Mouse (Mus musculus) limb, embryonic 11.5 days (tissue): ENCODE results near the gene Krtap5-3. TPM values are rescaled to one million over a fixed set of nuclear protein-coding genes. Genes with fewer than 3 reads are reported as not detected.
"Not testable (repeated sequence)": the region's sequence is repeated elsewhere in the genome, so short reads cannot be mapped to it uniquely, and the experiment has no call there.

ENCODE experiments used
- ATAC-seq: fragments of 200-750 bp; cut with Nextera tagmentation; 2 replicates; pipeline ENCODE4 v1.8.0; 2017; ENCODE audit warnings: low read depth; ENCODE audit not compliant: insufficient number of reproducible peaks, low FRiP score, low TSS enrichment
- DNase-seq: peaks from one replicate; pipeline ENCODE4 v3.0.0-alpha.2; 2015; ENCODE audit warnings: low spot score
- H3K27ac ChIP-seq: fragments of 300-500 bp; sonication (generic); replicated peaks from 2 replicates; pipeline ENCODE4 v1.5.1; 2014; ENCODE audit warnings: low read depth, mild to moderate bottlenecking, low read length
- H3K27me3 ChIP-seq: fragments of 300-500 bp; sonication (generic); 2 replicates; pipeline ENCODE4 v1.6.1; 2014; ENCODE audit warnings: mild to moderate bottlenecking, low read length, mixed read lengths; ENCODE audit not compliant: control insufficient read depth, insufficient read depth
- H3K36me3 ChIP-seq: fragments of 300-500 bp; sonication (generic); 2 replicates; pipeline ENCODE4 v1.6.1; 2014; ENCODE audit warnings: mild to moderate bottlenecking, low read length, moderate library complexity, mixed read lengths; ENCODE audit not compliant: control insufficient read depth, insufficient read depth
- H3K4me1 ChIP-seq: fragments of 300-500 bp; sonication (generic); 2 replicates; pipeline ENCODE4 v1.6.1; 2014; ENCODE audit warnings: low read length, mixed read lengths; ENCODE audit not compliant: control insufficient read depth, insufficient read depth
- H3K4me2 ChIP-seq: fragments of 300-500 bp; sonication (generic); 2 replicates; pipeline ENCODE4 v1.6.1; 2014; ENCODE audit warnings: low read depth, mild to moderate bottlenecking, moderate library complexity; ENCODE audit not compliant: severe bottlenecking
- H3K4me3 ChIP-seq: fragments of 300-500 bp; sonication (generic); 2 replicates; pipeline ENCODE4 v1.5.1; 2014; ENCODE audit warnings: low read depth, low read length
- H3K9ac ChIP-seq: fragments of 300-500 bp; sonication (generic); 2 replicates; pipeline ENCODE4 v1.6.1; 2014; ENCODE audit warnings: mild to moderate bottlenecking, low read length
- H3K9me3 ChIP-seq: fragments of 300-500 bp; sonication (generic); 2 replicates; pipeline ENCODE4 v1.6.1; 2016; ENCODE audit warnings: low read length; ENCODE audit not compliant: control insufficient read depth
- WGBS: fragments of 180-500 bp; shearing (Covaris S2); extraction: QIAGEN DNeasy Blood & Tissue Kit; methylation state at CpG from one replicate; pipeline ENCODE4 v1.1.7; 2014; 5-methylcytosine and 5-hydroxymethylcytosine counted together
- polyA plus RNA-seq: library from polyadenylated mRNA; unstranded; fragments of >200 nt; fragmentation: Nextera tagmentation; extraction: Ambion mirVana; gene quantifications from 2 replicates; pipeline ENCODE4 v1.2.1, GENCODE M21; 2014

Gene Krtap5-3
- polyA plus RNA-seq, 1 experiment from 2014 or later, result not detected

GRCm38 (mm10) chr7:142229871-142230270 lies 28.7 kb downstream of the Krtap5-3 start, which contains the start of gene Krtap5-5:
Gene Krtap5-5 (minus strand): TSS chr7:142229971.
- 55% methylated on average over 3 of the region's 3 CpGs for WGBS
- H3K4me1 ChIP-seq, H3K36me3 ChIP-seq, H3K27me3 ChIP-seq, ATAC-seq, H3K9me3 ChIP-seq, H3K27ac ChIP-seq, H3K4me2 ChIP-seq, H3K4me3 ChIP-seq, H3K9ac ChIP-seq, DNase-seq: not testable (repeated sequence)

- H3K4me3 ChIP-seq, result no peak overlapping the region
- no peak overlapping the region for H3K27ac ChIP-seq
- H3K9ac ChIP-seq, result no peak overlapping the region
- no peaks in the 10 kb centered on the region for H3K36me3 ChIP-seq
- DNase-seq (no peak), ATAC-seq (no peak)
- H3K27me3 ChIP-seq, result no peaks in the 10 kb centered on the region
- no peaks in the 10 kb centered on the region for H3K4me1 ChIP-seq
- no peak overlapping the region for H3K4me2 ChIP-seq
- H3K9me3 ChIP-seq, result no peaks in the 10 kb centered on the region; the same call in 1 of the 2 replicates
- WGBS, result 29% methylated on average over 1 of the region's 1 CpGs
These were observed 30.4 kb downstream of the Krtap5-3 start for GRCm38 (mm10) chr7:142231540-142231939.

- Histone ChIP-seq H3K4me3 (no peak within 1 kb of the TSS), H3K4me1 (no peaks in the 10 kb centered on the region), H3K9ac (no peak within 1 kb of the TSS), H3K36me3 (no peaks in the 10 kb centered on the region), H3K27ac (no peak within 1 kb of the TSS), H3K9me3 (no peaks in the 10 kb centered on the region; the same call in 1 of the 2 replicates), H3K4me2 (no peak within 1 kb of the TSS), H3K27me3 (no peaks in the 10 kb centered on the region)
- no peak for ATAC-seq
- 64% methylated on average over 2 of the region's 2 CpGs for WGBS
- no peak for DNase-seq
These were observed 39.8 kb downstream of the Krtap5-3 start, which contains the start of gene Gm40460 for GRCm38 (mm10) chr7:142240978-142241377. Gene Gm40460 (minus strand): TSS chr7:142241078.

- 0% methylated on average over 1 of the region's 1 CpGs for WGBS
- no peak overlapping the region for H3K27ac ChIP-seq
- no peak overlapping the region for H3K9ac ChIP-seq
- peak; percentile 53 for DNase-seq
- no peaks in the 10 kb centered on the region for H3K36me3 ChIP-seq
- H3K27me3 ChIP-seq, result no peaks in the 10 kb centered on the region
- no peaks in the 10 kb centered on the region for H3K9me3 ChIP-seq
- ATAC-seq, result no peak
- no peak overlapping the region for H3K4me2 ChIP-seq
- H3K4me1 ChIP-seq, result no peaks in the 10 kb centered on the region
- H3K4me3 ChIP-seq, result no peak overlapping the region
These were observed 48.7 kb downstream of the Krtap5-3 start for GRCm38 (mm10) chr7:142249824-142250223.

Other genes with a start within 250 kb of the Krtap5-3 start
- gene Mob2, start 140.3 kb upstream of the Krtap5-3 start, polyA plus RNA-seq, result 57.6 and 62.7 TPM in 2 replicates
- 0.47 and 0.48 TPM in 2 replicates for gene Dusp8, start 105.5 kb upstream of the Krtap5-3 start, polyA plus RNA-seq
- gene Gm45618, start 80.6 kb upstream of the Krtap5-3 start, polyA plus RNA-seq, result not detected in 2 replicates
- not detected in 2 replicates for gene Gm39115, start 65.3 kb upstream of the Krtap5-3 start, polyA plus RNA-seq
- not detected in 2 replicates for gene Gm45337, start 56.8 kb upstream of the Krtap5-3 start, polyA plus RNA-seq
- not detected in 2 replicates for gene Gm29735, start 44.3 kb upstream of the Krtap5-3 start, polyA plus RNA-seq
- not detected in 2 replicates for gene Gm4553, start 35.6 kb upstream of the Krtap5-3 start, polyA plus RNA-seq
- not detected in 2 replicates for gene Krtap5-2, start 25.4 kb upstream of the Krtap5-3 start, polyA plus RNA-seq
- gene Gm10153, start 11.0 kb upstream of the Krtap5-3 start, polyA plus RNA-seq, result not detected in 2 replicates
- not detected in 2 replicates for gene Gm7579, start 10.5 kb downstream of the Krtap5-3 start, polyA plus RNA-seq
- gene Krtap5-5, start 28.6 kb downstream of the Krtap5-3 start, polyA plus RNA-seq, result not detected in 2 replicates
- gene Gm40460, start 39.7 kb downstream of the Krtap5-3 start, polyA plus RNA-seq, result not detected in 2 replicates
- not detected in 2 replicates for gene Gm2431, start 57.0 kb downstream of the Krtap5-3 start, polyA plus RNA-seq
- gene Gm4559, start 73.0 kb downstream of the Krtap5-3 start, polyA plus RNA-seq, result not detected in 2 replicates
- not detected in 2 replicates for gene Krtap5-1, start 95.8 kb downstream of the Krtap5-3 start, polyA plus RNA-seq
- gene Krtap5-4, start 102.2 kb downstream of the Krtap5-3 start, polyA plus RNA-seq, result not detected in 2 replicates
- gene Ifitm10, start 172.4 kb downstream of the Krtap5-3 start, polyA plus RNA-seq, result 0.27 and 0.72 TPM in 2 replicates
- gene Gm49369, start 181.3 kb downstream of the Krtap5-3 start, polyA plus RNA-seq, result 0.79 TPM in 1 of 2 replicates, not detected in the other
- 133 and 139 TPM in 2 replicates for gene Ctsd, start 186.7 kb downstream of the Krtap5-3 start, polyA plus RNA-seq
- gene Syt8, start 233.5 kb downstream of the Krtap5-3 start, polyA plus RNA-seq, result 0.62 TPM in 1 of 2 replicates, not detected in the other
- 7.0 and 10.3 TPM in 2 replicates for gene Tnni2, start 240.4 kb downstream of the Krtap5-3 start, polyA plus RNA-seq